Mouse (Mus musculus) heart, embryonic 13.5 days (tissue): ENCODE data around the gene Siae. TPM values are rescaled to one million over a fixed set of nuclear protein-coding genes. Genes with fewer than 3 reads are reported as not detected.

Source experiments
- ATAC-seq: fragments of 200-750 bp; cut with Nextera tagmentation; 2 replicates; pipeline ENCODE4 v1.8.0; 2017; ENCODE audit warnings: moderate TSS enrichment; ENCODE audit not compliant: insufficient number of reproducible peaks, low FRiP score, low TSS enrichment; ENCODE audit errors: extremely low read depth
- H3K27ac ChIP-seq: fragments of 300-500 bp; sonication (generic); replicated peaks from 2 replicates; pipeline ENCODE4 v1.5.1; 2015; ENCODE audit warnings: moderate library complexity, mild to moderate bottlenecking, inconsistent platforms
- H3K27me3 ChIP-seq: fragments of 300-500 bp; sonication (generic); replicated peaks from 2 replicates; pipeline ENCODE4 v1.6.1; 2015; ENCODE audit warnings: mild to moderate bottlenecking, inconsistent platforms
- H3K36me3 ChIP-seq: fragments of 300-500 bp; sonication (generic); 2 replicates; pipeline ENCODE4 v1.6.1; 2015; ENCODE audit warnings: mild to moderate bottlenecking, inconsistent platforms
- H3K4me1 ChIP-seq: fragments of 300-500 bp; sonication (generic); 2 replicates; pipeline ENCODE4 v1.6.1; 2015; ENCODE audit warnings: inconsistent platforms
- H3K4me2 ChIP-seq: fragments of 300-500 bp; sonication (generic); 2 replicates; pipeline ENCODE4 v1.6.1; 2015; ENCODE audit warnings: inconsistent platforms, mild to moderate bottlenecking, moderate library complexity
- H3K4me3 ChIP-seq: fragments of 300-500 bp; sonication (generic); 2 replicates; pipeline ENCODE4 v1.5.1; 2015; ENCODE audit warnings: moderate library complexity, mild to moderate bottlenecking, inconsistent platforms
- H3K9ac ChIP-seq: fragments of 300-500 bp; sonication (generic); 2 replicates; pipeline ENCODE4 v1.6.1; 2015; ENCODE audit warnings: inconsistent platforms, mild to moderate bottlenecking, moderate library complexity
- H3K9me3 ChIP-seq: fragments of 300-500 bp; sonication (generic); 2 replicates; pipeline ENCODE4 v1.6.1; 2016; ENCODE audit warnings: inconsistent platforms
- WGBS: fragments of 180-500 bp; shearing (Covaris S2); methylation state at CpG from one replicate; pipeline ENCODE4 v1.1.7; 2015; ENCODE audit warnings: mixed read lengths; 5-methylcytosine and 5-hydroxymethylcytosine counted together
- polyA plus RNA-seq: library from polyadenylated mRNA; unstranded; fragments of >200 nt; fragmentation: Nextera tagmentation; extraction: Ambion mirVana; gene quantifications from 2 replicates; pipeline ENCODE4 v1.2.1, GENCODE M21; 2015

Gene Siae
- polyA plus RNA-seq, 1 experiment from 2014 or later, result 9.6 TPM

GRCm38 (mm10) chr9:37556366-37556765 lies 868 bp downstream of the Siae start:
- Histone ChIP-seq H3K4me3 (no peak overlapping the region), H3K27ac (no peak overlapping the region), H3K27me3 (peaks cover 45% of the 10 kb centered on the region), H3K4me2 (no peak overlapping the region), H3K9ac (no peak overlapping the region), H3K4me1 (peaks cover 24% of the 10 kb centered on the region), H3K36me3 (no peaks in the 10 kb centered on the region), H3K9me3 (no peaks in the 10 kb centered on the region)
- no peak for ATAC-seq
- 70% methylated on average over 3 of the region's 3 CpGs for WGBS

DNA sequence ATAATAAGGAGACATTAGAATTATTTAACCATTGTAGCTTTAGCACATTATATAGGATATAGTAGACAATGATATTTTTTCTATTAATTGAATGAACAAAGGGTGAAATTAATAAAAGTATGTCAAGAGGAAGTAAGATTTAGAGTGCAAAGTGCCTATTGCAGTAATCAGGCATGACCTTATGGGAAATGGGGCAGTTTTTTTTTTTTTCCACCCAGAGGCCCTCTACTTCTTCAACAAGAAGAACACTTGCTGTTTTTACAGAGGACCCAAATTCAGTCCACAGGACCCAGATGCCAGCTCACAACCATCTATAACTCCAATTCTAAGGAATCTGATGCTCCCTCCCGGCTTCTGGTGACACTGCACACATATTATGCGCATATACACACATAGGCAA lies 5.1 kb downstream of the Siae start:
- Histone ChIP-seq H3K36me3 (no peaks in the 10 kb centered on the region), H3K9me3 (no peaks in the 10 kb centered on the region), H3K4me1 (peaks cover 1% of the 10 kb centered on the region; the same call in 1 of the 2 replicates), H3K9ac (no peak overlapping the region), H3K27me3 (peaks cover 14% of the 10 kb centered on the region; the same call in 1 of the 2 replicates), H3K4me3 (no peak overlapping the region), H3K4me2 (no peak overlapping the region), H3K27ac (no peak overlapping the region)
- no peak for ATAC-seq
- 76% methylated on average over 2 of the region's 2 CpGs for WGBS

GRCm38 (mm10) chr9:37563805-37564204 lies 8.3 kb downstream of the Siae start:
- no peak for ATAC-seq
- H3K4me2 ChIP-seq, result no peak overlapping the region
- no peaks in the 10 kb centered on the region for H3K27me3 ChIP-seq
- no peak overlapping the region for H3K4me3 ChIP-seq
- 57% methylated on average over 1 of the region's 1 CpGs for WGBS
- no peak overlapping the region for H3K27ac ChIP-seq
- H3K9ac ChIP-seq, result no peak overlapping the region
- no peaks in the 10 kb centered on the region for H3K9me3 ChIP-seq
- H3K36me3 ChIP-seq, result no peaks in the 10 kb centered on the region
- H3K4me1 ChIP-seq, result peaks cover 15% of the 10 kb centered on the region

DNA sequence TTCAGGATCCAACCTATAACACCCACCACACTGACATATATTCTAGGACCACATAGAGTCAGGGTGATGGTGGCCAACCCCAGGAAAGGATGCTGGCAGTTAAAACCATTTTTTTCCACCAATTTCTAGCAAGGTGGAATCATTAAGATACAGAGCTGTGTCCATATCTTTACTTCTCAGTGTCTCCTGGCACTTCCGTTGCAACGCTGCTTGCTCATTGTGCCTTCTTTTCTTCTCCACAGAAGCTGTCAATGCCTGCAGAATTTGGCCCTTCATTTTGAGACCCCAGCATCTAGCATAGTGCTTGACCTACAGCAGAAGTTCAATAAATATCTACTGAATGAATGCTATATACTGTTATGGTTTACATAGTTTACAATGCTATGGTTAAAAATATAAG lies 11.5 kb downstream of the Siae start:
- Histone ChIP-seq H3K4me3 (no peak overlapping the region), H3K36me3 (no peaks in the 10 kb centered on the region), H3K27ac (no peak overlapping the region), H3K4me2 (no peak overlapping the region), H3K27me3 (no peaks in the 10 kb centered on the region), H3K4me1 (peaks cover 31% of the 10 kb centered on the region), H3K9ac (no peak overlapping the region), H3K9me3 (no peaks in the 10 kb centered on the region)
- WGBS, result 74% methylated on average over 2 of the region's 2 CpGs
- ATAC-seq, result no peak

GRCm38 (mm10) chr9:37567454-37567853 lies 12.0 kb downstream of the Siae start:
- Histone ChIP-seq H3K4me1 (peaks cover 35% of the 10 kb centered on the region), H3K9ac (no peak overlapping the region), H3K36me3 (no peaks in the 10 kb centered on the region), H3K27me3 (no peaks in the 10 kb centered on the region), H3K27ac (0 out of 2 replicates have a peak overlapping the region, but pooled peaks have one; percentile 13), H3K4me3 (peak overlapping the region; percentile 14; the same call in 1 of the 2 replicates), H3K4me2 (peak overlapping the region; percentile 58; the same call in 1 of the 2 replicates), H3K9me3 (no peaks in the 10 kb centered on the region)
- no peak for ATAC-seq
- 46% methylated on average over 5 of the region's 5 CpGs for WGBS

DNA sequence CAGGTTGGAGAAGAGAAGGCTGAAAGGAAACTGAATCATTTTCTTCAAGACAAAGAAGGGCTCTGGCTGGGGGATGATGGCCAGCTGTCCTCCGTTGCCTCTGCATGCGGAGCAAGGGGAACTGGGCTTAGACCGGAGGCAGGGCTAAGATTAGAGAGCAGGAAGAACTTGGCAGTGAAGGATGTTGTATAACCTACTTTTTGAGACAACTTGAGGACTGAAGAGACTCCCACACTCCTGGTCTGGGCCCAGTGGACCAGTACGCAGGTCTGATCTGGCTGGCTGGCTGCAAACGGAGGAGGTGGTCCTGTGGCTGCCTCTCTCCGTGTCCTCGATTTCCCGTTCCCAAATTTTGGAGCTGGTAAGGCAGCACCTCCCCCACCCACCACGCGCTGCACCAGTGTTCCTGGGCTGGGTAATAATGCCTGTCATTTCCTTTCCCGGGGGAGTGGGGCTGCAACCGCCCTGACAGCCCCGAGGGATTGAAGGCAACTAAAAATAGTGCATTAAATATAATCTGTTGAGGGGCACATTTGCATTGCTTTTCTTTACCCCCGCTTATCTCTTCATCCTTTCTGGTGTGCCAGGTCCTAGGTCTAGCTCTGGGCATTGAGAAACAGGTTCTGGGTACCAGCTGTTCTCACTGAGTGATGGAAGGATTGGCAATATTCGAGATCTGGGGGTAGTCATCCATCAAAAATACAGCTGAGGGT lies 12.6 kb downstream of the Siae start:
- Histone ChIP-seq H3K27ac (no peak overlapping the region), H3K9ac (0 out of 2 replicates have a peak overlapping the region, but pooled peaks have one; percentile 16), H3K36me3 (no peaks in the 10 kb centered on the region), H3K27me3 (no peaks in the 10 kb centered on the region), H3K4me1 (peaks cover 41% of the 10 kb centered on the region), H3K9me3 (no peaks in the 10 kb centered on the region), H3K4me2 (peak overlapping the region; percentile 58), H3K4me3 (peak overlapping the region; percentile 14)
- 23% methylated on average over 15 of the region's 15 CpGs for WGBS
- ATAC-seq, result no peak

- Histone ChIP-seq H3K36me3 (no peaks in the 10 kb centered on the region), H3K9ac (no peak overlapping the region), H3K4me1 (peaks cover 43% of the 10 kb centered on the region), H3K4me2 (peak overlapping the region; percentile 58), H3K4me3 (no peak overlapping the region), H3K27me3 (no peaks in the 10 kb centered on the region), H3K27ac (no peak overlapping the region), H3K9me3 (no peaks in the 10 kb centered on the region)
- WGBS, result 42% methylated on average over 4 of the region's 4 CpGs
- ATAC-seq, result no peak
Measured at GRCm38 (mm10) chr9:37568605-37569214, 13.2 kb downstream of the Siae start.

DNA sequence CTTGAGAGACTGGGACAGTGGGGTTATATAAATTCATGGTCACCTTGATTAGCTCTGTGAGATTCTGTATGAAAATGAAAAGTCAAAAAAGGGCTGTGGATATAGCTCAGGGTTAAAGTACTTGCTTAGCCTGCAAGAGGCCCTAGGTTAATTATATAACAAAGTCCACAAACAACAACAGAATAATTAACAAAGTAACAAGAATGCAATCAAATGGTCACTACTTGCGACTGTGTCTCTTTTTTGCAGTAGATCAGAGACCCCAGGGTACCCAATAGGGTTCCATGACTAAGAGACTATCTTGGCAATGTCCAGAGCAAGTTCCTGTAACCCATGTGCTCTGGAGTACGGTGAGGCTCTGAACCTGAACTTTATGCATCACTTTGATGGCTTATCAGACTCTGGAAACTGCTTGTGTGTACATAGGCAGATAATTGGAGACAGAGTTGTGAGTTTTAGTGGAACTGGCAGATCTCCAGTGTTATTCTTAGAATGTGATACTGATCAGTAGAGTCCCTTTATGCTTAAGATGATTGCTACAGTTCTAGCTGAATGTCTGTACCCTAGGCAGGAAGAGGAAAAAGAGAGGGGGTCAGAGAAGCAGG lies 13.8 kb downstream of the Siae start:
- no peaks in the 10 kb centered on the region for H3K9me3 ChIP-seq
- no peak overlapping the region for H3K27ac ChIP-seq
- 53% methylated on average over 2 of the region's 2 CpGs for WGBS
- H3K4me3 ChIP-seq, result no peak overlapping the region
- no peaks in the 10 kb centered on the region for H3K36me3 ChIP-seq
- peaks cover 43% of the 10 kb centered on the region for H3K4me1 ChIP-seq
- H3K9ac ChIP-seq, result no peak overlapping the region
- no peak for ATAC-seq
- no peaks in the 10 kb centered on the region for H3K27me3 ChIP-seq
- H3K4me2 ChIP-seq, result no peak overlapping the region

GRCm38 (mm10) chr9:37572204-37572876 lies 16.8 kb downstream of the Siae start:
- H3K9ac ChIP-seq, result no peak overlapping the region
- H3K9me3 ChIP-seq, result no peaks in the 10 kb centered on the region
- ATAC-seq, result no peak
- no peak overlapping the region for H3K4me3 ChIP-seq
- no peaks in the 10 kb centered on the region for H3K36me3 ChIP-seq
- H3K4me1 ChIP-seq, result peaks cover 46% of the 10 kb centered on the region
- peaks cover 14% of the 10 kb centered on the region; the same call in 1 of the 2 replicates for H3K27me3 ChIP-seq
- WGBS, result 17% methylated on average over 3 of the region's 3 CpGs
- H3K4me2 ChIP-seq, result no peak overlapping the region
- 0 out of 2 replicates have a peak overlapping the region, but pooled peaks have one; percentile 12 for H3K27ac ChIP-seq

DNA sequence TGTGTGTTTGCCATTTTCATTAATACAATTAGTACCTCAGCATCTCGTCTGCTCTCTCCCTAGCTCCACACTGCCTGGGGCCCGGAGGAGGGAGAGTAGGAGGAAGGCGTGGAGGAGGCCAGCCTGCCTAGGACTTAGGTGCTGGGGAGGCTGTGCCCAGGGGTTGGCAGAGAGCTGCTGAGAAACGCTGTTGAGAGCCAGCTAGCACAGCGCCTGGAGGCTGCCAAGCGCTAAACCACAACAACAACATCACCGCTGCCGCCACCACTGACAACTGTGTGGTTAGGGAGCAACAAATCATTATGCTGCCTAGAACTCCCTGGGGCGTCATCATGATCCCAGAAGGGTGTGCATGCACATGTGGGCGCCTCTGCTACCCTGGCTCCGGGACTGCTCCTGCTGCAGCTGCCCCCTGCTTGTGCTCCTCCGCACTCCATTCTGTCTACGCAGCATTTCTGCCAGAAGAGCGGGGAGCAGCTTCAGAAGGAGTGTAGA lies 21.0 kb downstream of the Siae start:
- ATAC-seq, result no peak
- H3K4me1 ChIP-seq, result peaks cover 21% of the 10 kb centered on the region
- no peaks in the 10 kb centered on the region for H3K36me3 ChIP-seq
- WGBS, result 26% methylated on average over 14 of the region's 14 CpGs
- no peak overlapping the region for H3K27ac ChIP-seq
- peak overlapping the region; percentile 8; the same call in 1 of the 2 replicates for H3K4me3 ChIP-seq
- H3K9me3 ChIP-seq, result no peaks in the 10 kb centered on the region
- peak overlapping the region; percentile 52 for H3K4me2 ChIP-seq
- H3K9ac ChIP-seq, result no peak overlapping the region
- H3K27me3 ChIP-seq, result peaks cover 14% of the 10 kb centered on the region; the same call in 1 of the 2 replicates

DNA sequence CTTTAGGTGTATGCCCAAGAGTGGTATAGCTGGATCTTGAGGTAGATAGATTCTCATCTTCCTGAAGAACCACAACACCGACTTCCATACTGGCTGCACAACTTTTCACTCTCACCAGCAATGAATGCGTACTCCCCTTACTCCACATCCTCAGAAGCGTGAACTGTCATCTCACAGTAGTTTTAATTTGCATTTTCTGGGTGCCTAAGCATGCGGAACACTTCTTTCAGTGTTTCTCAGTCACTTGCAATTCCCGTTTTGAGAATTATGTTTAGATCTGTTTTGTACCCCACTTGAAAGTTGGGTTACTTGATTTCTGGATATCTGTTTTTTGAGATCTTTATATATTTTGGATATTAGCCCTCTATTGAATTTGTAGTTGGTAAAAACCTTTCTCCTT lies 28.1 kb downstream of the Siae start:
- H3K27ac ChIP-seq, result no peak overlapping the region
- H3K4me2 ChIP-seq, result no peak overlapping the region
- no peak overlapping the region for H3K9ac ChIP-seq
- H3K36me3 ChIP-seq, result no peaks in the 10 kb centered on the region
- 83% methylated on average over 5 of the region's 5 CpGs for WGBS
- H3K27me3 ChIP-seq, result no peaks in the 10 kb centered on the region
- no peak overlapping the region for H3K4me3 ChIP-seq
- H3K4me1 ChIP-seq, result no peaks in the 10 kb centered on the region
- no peak for ATAC-seq
- no peaks in the 10 kb centered on the region for H3K9me3 ChIP-seq
